Mouse (Mus musculus) embryonic facial prominence, embryonic 13.5 days (tissue): ENCODE results near the gene Ap3d1. TPM values are rescaled to one million over a fixed set of nuclear protein-coding genes. Genes with fewer than 3 reads are reported as not detected.
A peak's percentile ranks its signal among the peaks of the same experiment; 100 is the strongest.

Experiments
- ATAC-seq: fragments of 200-750 bp; cut with Nextera tagmentation; 2 replicates; pipeline ENCODE4 v1.8.0; 2017; ENCODE audit warnings: low read depth; ENCODE audit not compliant: insufficient number of reproducible peaks, insufficient read depth, low FRiP score, low TSS enrichment
- H3K27ac ChIP-seq: fragments of 300-500 bp; sonication (generic); 2 replicates; pipeline ENCODE4 v1.5.1; 2015; ENCODE audit warnings: moderate library complexity, mild to moderate bottlenecking, inconsistent platforms
- H3K27me3 ChIP-seq: fragments of 300-500 bp; sonication (generic); 2 replicates; pipeline ENCODE4 v1.6.1; 2015; ENCODE audit warnings: mild to moderate bottlenecking, inconsistent platforms
- H3K36me3 ChIP-seq: fragments of 300-500 bp; sonication (generic); 2 replicates; pipeline ENCODE4 v1.6.1; 2015; ENCODE audit warnings: mild to moderate bottlenecking, inconsistent platforms
- H3K4me1 ChIP-seq: fragments of 300-500 bp; sonication (generic); 2 replicates; pipeline ENCODE4 v1.6.1; 2015; ENCODE audit warnings: inconsistent platforms
- H3K4me2 ChIP-seq: fragments of 300-500 bp; sonication (generic); 2 replicates; pipeline ENCODE4 v1.6.1; 2015; ENCODE audit warnings: moderate library complexity, mild to moderate bottlenecking, inconsistent platforms
- H3K4me3 ChIP-seq: fragments of 300-500 bp; sonication (generic); 2 replicates; pipeline ENCODE4 v1.5.1; 2015; ENCODE audit warnings: mild to moderate bottlenecking, inconsistent platforms
- H3K9ac ChIP-seq: fragments of 300-500 bp; sonication (generic); 2 replicates; pipeline ENCODE4 v1.6.1; 2015; ENCODE audit warnings: mild to moderate bottlenecking, inconsistent platforms
- H3K9me3 ChIP-seq: fragments of 300-500 bp; sonication (generic); 2 replicates; pipeline ENCODE4 v1.6.1; 2016; ENCODE audit warnings: inconsistent platforms
- WGBS: fragments of 180-500 bp; shearing (Covaris S2); methylation state at CpG from one replicate; pipeline ENCODE4 v1.1.7; 2015; ENCODE audit warnings: mixed read lengths; 5-methylcytosine and 5-hydroxymethylcytosine counted together
- polyA plus RNA-seq: library from polyadenylated mRNA; unstranded; fragments of >200 nt; fragmentation: Nextera tagmentation; extraction: Ambion mirVana; gene quantifications from 2 replicates; pipeline ENCODE4 v1.2.1, GENCODE M21; 2015

Ap3d1 gene
- polyA plus RNA-seq, 1 experiment from 2014 or later = 73.5 TPM

- WGBS = 69% methylated on average over 4 of the region's 4 CpGs
- Histone ChIP-seq H3K9ac (peak overlapping the region; percentile 96), H3K4me1 (peaks cover 41% of the 10 kb centered on the region), H3K27ac (no peak overlapping the region), H3K9me3 (no peaks in the 10 kb centered on the region), H3K36me3 (no peaks in the 10 kb centered on the region), H3K27me3 (no peaks in the 10 kb centered on the region), H3K4me3 (peak overlapping the region; percentile 95; the same call in 1 of the 2 replicates), H3K4me2 (peak overlapping the region; percentile 96)
- no peak for ATAC-seq
Measured at GRCm38 (mm10) chr10:80756967-80757366, 14.9 kb upstream of the Ap3d1 start.

- ATAC-seq = no peak
- peak overlapping the region; percentile 95 for H3K4me3 ChIP-seq
- no peaks in the 10 kb centered on the region for H3K9me3 ChIP-seq
- H3K36me3 ChIP-seq = no peaks in the 10 kb centered on the region
- H3K27me3 ChIP-seq = no peaks in the 10 kb centered on the region
- H3K9ac ChIP-seq = peak overlapping the region; percentile 96
- 59% methylated on average over 2 of the region's 2 CpGs for WGBS
- H3K27ac ChIP-seq = no peak overlapping the region; the same call in 1 of the 2 replicates
- H3K4me1 ChIP-seq = peaks cover 45% of the 10 kb centered on the region
- peak overlapping the region; percentile 96 for H3K4me2 ChIP-seq
Measured at GRCm38 (mm10) chr10:80756509-80756908, 14.4 kb upstream of the Ap3d1 start.

- peak overlapping the region; percentile 95 for H3K4me3 ChIP-seq
- peak overlapping the region; percentile 96 for H3K4me2 ChIP-seq
- 30% methylated on average over 3 of the region's 3 CpGs for WGBS
- H3K27me3 ChIP-seq = no peaks in the 10 kb centered on the region
- H3K27ac ChIP-seq = no peak overlapping the region; the same call in 1 of the 2 replicates
- no peaks in the 10 kb centered on the region for H3K36me3 ChIP-seq
- H3K4me1 ChIP-seq = peaks cover 49% of the 10 kb centered on the region
- H3K9ac ChIP-seq = peak overlapping the region; percentile 96
- no peaks in the 10 kb centered on the region for H3K9me3 ChIP-seq
- ATAC-seq = no peak
Measured at GRCm38 (mm10) chr10:80756099-80756498, 14.0 kb upstream of the Ap3d1 start.

GRCm38 (mm10) chr10:80755291-80756015 is 13.4 kb upstream of the Ap3d1 start:
- Histone ChIP-seq H3K9me3 (no peaks in the 10 kb centered on the region), H3K36me3 (no peaks in the 10 kb centered on the region), H3K4me1 (peaks cover 44% of the 10 kb centered on the region), H3K4me3 (peak overlapping the region; percentile 95), H3K4me2 (peak overlapping the region; percentile 96), H3K9ac (peak overlapping the region; percentile 96), H3K27me3 (no peaks in the 10 kb centered on the region), H3K27ac (peak overlapping the region; percentile 87)
- no peak for ATAC-seq
- WGBS = under 1% methylated on average over 72 of the region's 75 CpGs

DNA sequence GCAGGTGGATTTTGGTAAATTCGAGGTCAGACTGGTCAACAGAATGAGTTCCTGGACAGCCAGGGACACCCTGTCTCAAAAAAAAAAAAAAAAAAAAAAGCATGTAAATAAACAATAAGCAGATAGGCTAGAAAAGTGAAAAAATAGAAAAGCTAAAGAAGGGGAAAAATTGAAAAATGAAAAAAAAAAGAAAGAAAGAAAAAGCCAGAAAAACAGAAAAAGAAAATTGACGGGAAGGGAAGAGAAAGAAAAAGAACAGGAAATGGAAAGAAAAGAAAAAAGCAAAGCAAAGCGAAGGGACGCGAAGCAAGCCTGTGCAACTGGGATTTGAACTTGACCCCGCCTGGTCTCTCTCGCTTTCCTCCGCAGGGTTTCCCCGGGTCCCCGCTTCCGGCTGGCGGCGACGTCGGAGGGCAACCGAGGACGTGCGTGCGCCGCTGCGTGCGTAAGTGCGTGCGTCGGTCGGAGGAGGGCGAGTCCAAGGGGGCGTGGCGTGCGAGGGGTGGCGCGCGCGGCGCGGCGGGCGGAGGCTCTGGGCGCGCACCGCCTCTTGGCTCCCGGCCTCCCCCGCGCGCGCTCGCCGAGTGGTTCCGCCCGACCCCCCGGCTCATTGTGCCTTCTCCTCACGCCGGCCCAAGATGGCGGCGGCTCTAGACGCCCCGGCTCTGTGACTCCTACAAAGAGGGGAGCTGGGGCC is 12.7 kb upstream of the Ap3d1 start, which contains the start of gene Dot1l:
TSS of gene Dot1l (plus strand) at position 613 of the 697 bp plus-strand sequence.
- WGBS = 1% methylated on average over 57 of the region's 57 CpGs
- H3K27ac ChIP-seq = peak within 1 kb of the TSS; percentile 87
- ATAC-seq = peak; percentile 85

DNA sequence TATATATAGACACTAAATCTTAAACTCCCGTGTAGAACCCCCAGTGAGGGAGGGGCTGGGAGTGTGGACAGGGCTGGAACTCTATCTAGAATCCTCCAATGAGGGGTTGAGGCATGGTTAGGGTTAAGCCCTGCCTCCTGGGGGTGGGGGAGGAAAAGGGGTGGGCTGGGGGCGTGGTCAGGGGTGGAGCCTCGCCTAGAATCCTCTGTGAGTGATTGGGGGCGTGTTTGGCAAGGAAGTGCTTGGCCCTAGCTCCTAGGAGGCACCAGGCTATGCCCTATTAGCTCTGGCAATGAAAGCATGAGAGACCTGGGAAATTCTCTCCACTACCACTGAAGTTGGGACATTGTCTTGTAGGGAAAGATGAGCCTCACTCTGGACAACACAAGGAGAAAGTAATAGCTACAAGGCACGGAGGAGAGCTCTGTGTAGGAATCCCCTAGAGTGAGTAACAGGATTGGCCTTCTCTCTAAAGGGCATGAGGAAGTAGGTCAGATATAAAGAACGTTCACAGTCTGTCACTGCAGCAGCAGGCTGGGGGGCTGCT is 10.1 kb upstream of the Ap3d1 start:
- Histone ChIP-seq H3K27ac (peak overlapping the region; percentile 57; the same call in 1 of the 2 replicates), H3K4me1 (peaks cover 30% of the 10 kb centered on the region), H3K9ac (0 out of 2 replicates have a peak overlapping the region, but pooled peaks have one; percentile 46), H3K4me2 (peak overlapping the region; percentile 55), H3K36me3 (no peaks in the 10 kb centered on the region), H3K27me3 (no peaks in the 10 kb centered on the region), H3K4me3 (peak overlapping the region; percentile 26), H3K9me3 (no peaks in the 10 kb centered on the region)
- ATAC-seq = peak; percentile 33; the same call in 1 of the 2 replicates
- WGBS = 7% methylated on average over 6 of the region's 6 CpGs

More for the DNA sequence above, 12.7 kb upstream of the Ap3d1 start, which contains the start of gene Dot1l:
- peak within 1 kb of the TSS; percentile 95 for H3K4me3 ChIP-seq
- no peaks in the 10 kb centered on the region for H3K27me3 ChIP-seq
- no peaks in the 10 kb centered on the region for H3K9me3 ChIP-seq
- peak within 1 kb of the TSS; percentile 96 for H3K9ac ChIP-seq
- peaks cover 44% of the 10 kb centered on the region for H3K4me1 ChIP-seq
- H3K4me2 ChIP-seq = peak within 1 kb of the TSS; percentile 96
- H3K36me3 ChIP-seq = no peaks in the 10 kb centered on the region

DNA sequence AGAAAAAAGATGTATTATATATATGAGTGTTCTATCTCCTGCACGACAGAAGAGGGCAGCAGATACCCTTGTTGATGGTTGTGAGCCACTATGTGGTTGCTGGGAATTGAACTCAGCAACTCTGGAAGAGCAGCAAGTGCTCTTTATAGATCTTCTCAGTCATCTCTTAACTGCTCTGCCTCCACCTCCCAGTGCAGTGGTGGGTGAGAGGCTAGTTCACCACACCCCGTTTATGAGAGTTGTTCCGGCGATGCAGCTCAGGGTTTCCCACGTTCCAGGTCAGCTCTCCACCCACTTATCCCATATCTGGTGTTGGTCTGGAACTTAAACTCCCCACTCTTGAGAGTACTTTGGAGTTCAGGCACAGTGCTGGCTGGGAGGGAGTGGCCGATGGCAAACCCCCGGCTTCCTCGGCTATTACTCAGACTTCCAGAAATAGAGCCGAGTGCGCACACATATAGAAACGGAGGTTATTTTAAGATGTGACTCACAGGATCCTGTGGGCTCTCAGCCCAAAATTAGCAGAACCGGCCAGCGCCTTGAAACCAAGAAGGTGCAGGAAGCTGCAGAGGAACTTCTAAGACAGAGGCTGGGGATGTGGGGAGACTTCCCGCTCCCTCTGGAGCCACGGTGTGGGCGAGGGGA is 9.2 kb upstream of the Ap3d1 start:
- Histone ChIP-seq H3K4me3 (peak overlapping the region; percentile 26), H3K36me3 (no peaks in the 10 kb centered on the region), H3K9me3 (no peaks in the 10 kb centered on the region), H3K9ac (peak overlapping the region; percentile 46; the same call in 1 of the 2 replicates), H3K27ac (peak overlapping the region; percentile 57), H3K4me1 (peaks cover 22% of the 10 kb centered on the region), H3K4me2 (peak overlapping the region; percentile 55), H3K27me3 (no peaks in the 10 kb centered on the region)
- 12% methylated on average over 16 of the region's 16 CpGs for WGBS
- no peak for ATAC-seq

GRCm38 (mm10) chr10:80748609-80749008 is 6.5 kb upstream of the Ap3d1 start:
- H3K9ac ChIP-seq = no peak overlapping the region
- H3K4me2 ChIP-seq = no peak overlapping the region
- WGBS = 9% methylated on average over 6 of the region's 6 CpGs
- H3K9me3 ChIP-seq = no peaks in the 10 kb centered on the region
- no peaks in the 10 kb centered on the region for H3K27me3 ChIP-seq
- no peak overlapping the region for H3K4me3 ChIP-seq
- no peak for ATAC-seq
- H3K36me3 ChIP-seq = no peaks in the 10 kb centered on the region
- no peak overlapping the region for H3K27ac ChIP-seq
- peaks cover 15% of the 10 kb centered on the region for H3K4me1 ChIP-seq

DNA sequence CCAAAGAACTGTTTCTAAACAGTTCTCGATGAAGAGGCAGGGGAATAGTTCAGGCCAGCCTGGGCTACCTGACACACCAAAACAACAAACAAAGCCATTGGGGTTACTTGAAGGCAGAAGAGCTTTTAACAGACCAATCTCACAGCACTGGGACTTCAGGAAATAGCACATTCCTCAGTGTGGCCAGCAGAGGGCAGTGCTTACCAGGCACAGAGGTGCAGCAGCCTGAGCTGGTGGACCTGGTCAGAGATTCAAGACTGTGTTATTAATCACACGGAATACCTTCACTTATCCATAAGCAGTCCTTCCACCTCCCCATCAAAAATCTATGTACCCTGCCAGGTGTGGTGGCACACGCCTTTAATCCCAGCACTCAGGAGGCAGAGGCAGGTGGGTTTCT is 5.3 kb upstream of the Ap3d1 start:
- H3K27me3 ChIP-seq = no peaks in the 10 kb centered on the region
- no peak overlapping the region for H3K27ac ChIP-seq
- H3K4me1 ChIP-seq = peaks cover 16% of the 10 kb centered on the region
- no peak for ATAC-seq
- no peaks in the 10 kb centered on the region for H3K9me3 ChIP-seq
- WGBS = 18% methylated on average over 3 of the region's 3 CpGs
- H3K4me2 ChIP-seq = no peak overlapping the region
- no peak overlapping the region for H3K4me3 ChIP-seq
- H3K9ac ChIP-seq = no peak overlapping the region
- H3K36me3 ChIP-seq = no peaks in the 10 kb centered on the region

- H3K9me3 ChIP-seq = no peaks in the 10 kb centered on the region
- no peak for ATAC-seq
- H3K4me2 ChIP-seq = no peak overlapping the region
- WGBS = 43% methylated on average over 5 of the region's 5 CpGs
- H3K4me1 ChIP-seq = peaks cover 23% of the 10 kb centered on the region
- H3K4me3 ChIP-seq = no peak overlapping the region
- no peak overlapping the region for H3K27ac ChIP-seq
- no peaks in the 10 kb centered on the region for H3K27me3 ChIP-seq
- no peaks in the 10 kb centered on the region; the same call in 1 of the 2 replicates for H3K36me3 ChIP-seq
- H3K9ac ChIP-seq = no peak overlapping the region
Measured at GRCm38 (mm10) chr10:80744262-80744661, 2.2 kb upstream of the Ap3d1 start.

DNA sequence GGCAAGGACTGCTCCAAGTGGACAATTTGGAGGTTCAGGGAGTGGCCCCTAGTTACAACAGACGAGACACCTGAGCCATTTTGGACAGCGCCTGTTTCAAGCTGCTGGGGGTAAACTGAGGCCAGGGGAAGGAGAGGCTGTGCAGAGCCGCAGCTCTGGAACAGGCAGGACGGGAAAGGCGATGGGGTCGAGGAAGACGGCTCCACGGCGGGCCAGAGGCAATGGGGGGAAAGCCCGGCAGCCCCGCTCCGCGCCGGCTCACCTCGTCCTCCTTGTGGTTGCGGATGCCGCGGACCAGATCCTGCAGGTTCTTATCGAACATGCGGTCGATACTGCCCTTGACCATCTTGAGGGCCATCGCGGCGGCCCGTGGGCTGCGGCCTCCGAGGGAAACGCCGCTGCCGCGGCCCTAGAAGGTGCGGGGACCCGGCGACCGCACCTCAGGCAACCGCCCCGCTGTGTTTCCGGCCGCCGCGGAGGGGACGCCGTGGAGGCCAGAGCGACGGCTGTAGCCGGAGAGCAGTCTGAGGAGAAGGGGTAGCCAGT is 357 bp downstream of the Ap3d1 start:
- no peaks in the 10 kb centered on the region for H3K27me3 ChIP-seq
- peak overlapping the region; percentile 97 for H3K9ac ChIP-seq
- H3K4me1 ChIP-seq = peaks cover 29% of the 10 kb centered on the region
- H3K4me2 ChIP-seq = peak overlapping the region; percentile 95
- no peaks in the 10 kb centered on the region for H3K9me3 ChIP-seq
- H3K27ac ChIP-seq = peak overlapping the region; percentile 85
- under 1% methylated on average over 46 of the region's 46 CpGs for whole genome bisulfite sequencing
- peaks cover 16% of the 10 kb centered on the region for H3K36me3 ChIP-seq
- H3K4me3 ChIP-seq = peak overlapping the region; percentile 98
- ATAC-seq = no peak
